Comparison of ENCODE assay signal across 9 mouse cellular contexts in genomic region chr10:111507460-111508211, GRCm38 (mm10). TPM values are rescaled to one million over a fixed set of nuclear protein-coding genes. Genes with fewer than 3 reads are reported as not detected.
DNase-seq lines count a peak whose midpoint lies in the region; ATAC-seq lines count a peak whose summit lies in the region.
"Had no signal": no experiment of that assay in that cellular context is flagged by ENCODE, and none has a peak within 500 bp of the region (broad histone marks: within the 10 kb centered on the region; RNA-seq: fewer than 3 reads in every experiment).

No protein-coding gene starts in this region.

- ATAC-seq in embryonic facial prominence, embryonic 11.5 days (replicated peaks; ENCODE audit: insufficient number of reproducible peaks, low FRiP score, low TSS enrichment, low read depth) = no peak; the same call in 1 of the 2 replicates
- no peak for ATAC-seq in midbrain, embryonic 16.5 days

- peak overlapping the region; percentile 63 for H3K4me3 ChIP-seq in embryonic facial prominence, embryonic 11.5 days (ENCODE audit: low read depth, low read length)
- peak overlapping the region; percentile 92 for H3K4me3 ChIP-seq in heart, embryonic 10.5 days
- H3K4me3 ChIP-seq in midbrain, embryonic 16.5 days (ENCODE audit: low read depth, low read length) = peak overlapping the region; percentile 79

- H3K9ac ChIP-seq in embryonic facial prominence, embryonic 11.5 days (replicated peaks; ENCODE audit: low read length) = peak overlapping the region; percentile 93
- H3K9ac ChIP-seq in midbrain, embryonic 16.5 days (ENCODE audit: low read depth, low read length) = peak overlapping the region; percentile 93

- H3K4me1 ChIP-seq in embryonic facial prominence, embryonic 11.5 days (ENCODE audit: control insufficient read depth, insufficient read depth, low read length) = no peaks in the 10 kb centered on the region; the same call in 1 of the 2 replicates
- peaks cover 50% of the 10 kb centered on the region for H3K4me1 ChIP-seq in heart, embryonic 10.5 days
- H3K4me1 ChIP-seq in midbrain, embryonic 16.5 days (ENCODE audit: control insufficient read depth, insufficient read depth, low read length) = peaks cover 9% of the 10 kb centered on the region

- H3K4me2 ChIP-seq in embryonic facial prominence, embryonic 11.5 days (ENCODE audit: low read depth, low read length) = peak overlapping the region; percentile 56
- peak overlapping the region; percentile 91 for H3K4me2 ChIP-seq in midbrain, embryonic 16.5 days (ENCODE audit: low read length)

- no peaks in the 10 kb centered on the region for H3K36me3 ChIP-seq in embryonic facial prominence, embryonic 11.5 days (replicated peaks; ENCODE audit: control insufficient read depth, insufficient read depth, low read depth, low read length)
- H3K36me3 ChIP-seq in heart, embryonic 10.5 days = no peaks in the 10 kb centered on the region
- no peaks in the 10 kb centered on the region for H3K36me3 ChIP-seq in midbrain, embryonic 16.5 days (ENCODE audit: control insufficient read depth, insufficient read depth, low read length)

- under 1% methylated on average over 38 of the region's 38 CpGs for WGBS in embryonic facial prominence, embryonic 11.5 days
- 0% methylated on average over 38 of the region's 38 CpGs for WGBS in heart, embryonic 10.5 days
- under 1% methylated on average over 38 of the region's 38 CpGs for WGBS in midbrain, embryonic 16.5 days

- DNase-seq in heart, adult 11 months = peak; percentile 96
- no peak for DNase-seq in heart, adult 8-10 months (ENCODE audit: low spot score)
- DNase-seq in embryonic facial prominence, embryonic 11.5 days (ENCODE audit: low spot score) = peak; percentile 74
- peak; percentile 85 for DNase-seq in heart, embryonic 10.5 days (ENCODE audit: low spot score)
- peak; percentile 58 to 75 for DNase-seq in kidney, adult 8-10 months
- peak; percentile 67 for DNase-seq in liver
- peak; percentile 66 to 68 for DNase-seq in spleen, postnatal 36 days (ENCODE audit: low spot score in 2 of 2)

- H3K27me3 ChIP-seq in embryonic facial prominence, embryonic 11.5 days (ENCODE audit: control insufficient read depth, insufficient read depth, low read length) = no peaks in the 10 kb centered on the region
- H3K27me3 ChIP-seq in heart, embryonic 10.5 days (ENCODE audit: insufficient read depth, poor library complexity, severe bottlenecking) = no peaks in the 10 kb centered on the region
- no peaks in the 10 kb centered on the region for H3K27me3 ChIP-seq in midbrain, embryonic 16.5 days (ENCODE audit: control insufficient read depth, insufficient read depth, low read depth, low read length)
- H3K27me3 ChIP-seq: Patski had no signal

- no peaks in the 10 kb centered on the region for H3K9me3 ChIP-seq in embryonic facial prominence, embryonic 11.5 days (replicated peaks; ENCODE audit: control insufficient read depth, low read length)
- no peaks in the 10 kb centered on the region for H3K9me3 ChIP-seq in heart, embryonic 10.5 days
- no peaks in the 10 kb centered on the region for H3K9me3 ChIP-seq in midbrain, embryonic 16.5 days (replicated peaks; ENCODE audit: control insufficient read depth, low read length, poor library complexity, severe bottlenecking)

- peak overlapping the region; percentile 15; the same call in 1 of the 2 replicates for H3K27ac ChIP-seq in embryonic facial prominence, embryonic 11.5 days (replicated peaks; ENCODE audit: low read depth, low read length)
- H3K27ac ChIP-seq in heart, embryonic 10.5 days = peak overlapping the region; percentile 98
- peak overlapping the region; percentile 89 for H3K27ac ChIP-seq in midbrain, embryonic 16.5 days (ENCODE audit: low read length)

RNA-seq across cellular contexts. Expression of gene Phlda1, which starts 1.6 kb away (rescaled TPM):
- total RNA-seq in heart, adult 8-10 months (2022) = 10 to 100 TPM; 10.5 to 18.1 (median 12.4) TPM
- polyA plus RNA-seq in embryonic facial prominence, embryonic 11.5 days (2014; fragmentation: Nextera tagmentation; extraction: Ambion mirVana) = 25.6 and 26.9 TPM in 2 replicates
- 20.6 and 28.8 TPM in 2 replicates for polyA plus RNA-seq in heart, embryonic 10.5 days (2016; fragmentation: Nextera tagmentation; extraction: Ambion mirVana)
- 30.8 and 30.9 TPM in 2 replicates for polyA plus RNA-seq in midbrain, embryonic 16.5 days (2015; fragmentation: Nextera tagmentation; extraction: Ambion mirVana)

RNA-seq across cellular contexts. Expression of gene Nap1l1, which starts 34.6 kb away (rescaled TPM):
- 10 to 100 TPM; 59.4 to 73.3 (median 66.5) TPM for total RNA-seq in heart, adult 8-10 months (2022)
- polyA plus RNA-seq in embryonic facial prominence, embryonic 11.5 days (2014; fragmentation: Nextera tagmentation; extraction: Ambion mirVana) = 407 and 443 TPM in 2 replicates
- polyA plus RNA-seq in heart, embryonic 10.5 days (2016; fragmentation: Nextera tagmentation; extraction: Ambion mirVana) = 190 and 243 TPM in 2 replicates
- polyA plus RNA-seq in midbrain, embryonic 16.5 days (2015; fragmentation: Nextera tagmentation; extraction: Ambion mirVana) = 163 and 179 TPM in 2 replicates

Comparison
In these comparisons a context has a peak if more than half of its experiments do, and no peak if none do; other contexts are left out.
1. H3K27ac ChIP-seq: peak in every context shown above with its lines; median percentile 98 in heart, embryonic 10.5 days; 89 in midbrain, embryonic 16.5 days; 15 in embryonic facial prominence, embryonic 11.5 days.